Mouse (Mus musculus) E14TG2a.4 (cell line): Measurements from ENCODE around the gene Cluh.

Experiments
- CTCF ChIP-seq: conservative IDR thresholded peaks from 2 replicates; pipeline ENCODE4 v1.5.1; 2014; ENCODE audit warnings: low read length
- NANOG ChIP-seq: IDR thresholded peaks from 2 replicates; pipeline ENCODE4 v1.6.1; 2014; ENCODE audit warnings: borderline replicate concordance, low read length, mixed read lengths

DNA sequence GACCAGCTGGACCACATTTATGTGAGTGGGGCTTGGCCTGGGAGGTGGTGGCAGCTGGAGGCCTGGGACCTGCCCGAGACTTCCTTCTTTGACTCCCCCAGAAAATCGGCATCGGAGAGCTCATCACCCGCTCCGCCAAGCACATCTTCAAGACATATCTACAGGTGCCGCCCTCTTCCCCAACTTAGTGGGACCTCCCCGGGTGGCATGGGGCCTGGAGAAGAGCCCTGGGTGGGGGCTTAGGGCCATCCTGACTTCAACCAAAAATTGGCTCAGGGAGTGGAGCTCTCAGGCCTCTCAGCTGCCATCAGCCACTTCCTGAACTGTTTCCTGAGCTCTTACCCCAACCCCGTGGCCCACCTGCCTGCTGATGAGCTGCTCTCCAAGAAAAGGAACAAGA lies 15.6 kb downstream of the Cluh start:
- TF ChIP-seq CTCF (no peak), NANOG (no peak)
